Mouse (Mus musculus) kidney, adult 11 months (tissue): ENCODE measurements at regions not wholly inside any gene's neighbourhood (a gene's known extent, or its start where the extent isn't known, plus 50 kb on each side); places are given as distances from the start of the nearest gene placed in this dataset.

Experiments
- DNase-seq: peaks from one replicate; pipeline ENCODE4 v3.0.0; 2022

DNA sequence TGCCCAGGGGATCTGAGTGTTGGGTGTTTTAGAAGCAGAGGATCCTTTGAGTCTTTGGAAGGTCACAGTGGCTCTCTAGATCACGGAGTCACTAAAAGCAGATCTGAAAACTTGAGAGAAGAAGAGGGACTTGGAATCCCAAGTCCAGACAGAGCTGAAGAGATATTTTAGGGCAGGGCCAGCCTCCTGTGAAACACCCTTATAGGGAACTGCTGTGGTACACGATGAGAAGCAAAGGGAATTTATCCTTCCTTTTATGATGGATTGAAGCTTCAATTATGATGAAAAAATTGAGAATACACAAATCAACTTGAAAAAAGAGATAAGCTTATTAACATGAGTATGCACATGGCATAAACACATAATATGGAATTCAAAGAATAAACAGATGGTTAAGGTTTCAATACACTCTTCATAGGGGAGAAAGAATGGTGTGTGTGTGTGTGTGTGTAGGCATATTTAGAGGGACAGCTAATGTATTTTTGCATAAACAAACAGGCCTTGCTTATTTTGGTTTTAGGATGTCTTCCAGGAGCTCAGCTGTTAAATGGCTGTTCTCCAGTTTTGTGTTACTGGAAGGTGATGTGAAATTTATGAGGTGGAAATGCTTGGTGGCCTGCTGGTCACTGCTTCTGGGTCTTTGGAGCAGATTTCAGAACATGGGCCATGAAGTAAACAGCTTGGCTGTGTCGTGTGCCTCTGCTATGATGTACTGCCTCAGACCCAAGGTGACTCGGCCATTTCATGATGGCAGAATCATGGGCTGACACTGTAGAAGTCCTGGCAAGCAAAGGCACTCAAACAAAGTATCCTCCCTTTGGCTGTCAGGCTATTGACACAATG lies 190.1 kb downstream of the Phlda1 start:
- peak; percentile 29 for DNase-seq

DNA sequence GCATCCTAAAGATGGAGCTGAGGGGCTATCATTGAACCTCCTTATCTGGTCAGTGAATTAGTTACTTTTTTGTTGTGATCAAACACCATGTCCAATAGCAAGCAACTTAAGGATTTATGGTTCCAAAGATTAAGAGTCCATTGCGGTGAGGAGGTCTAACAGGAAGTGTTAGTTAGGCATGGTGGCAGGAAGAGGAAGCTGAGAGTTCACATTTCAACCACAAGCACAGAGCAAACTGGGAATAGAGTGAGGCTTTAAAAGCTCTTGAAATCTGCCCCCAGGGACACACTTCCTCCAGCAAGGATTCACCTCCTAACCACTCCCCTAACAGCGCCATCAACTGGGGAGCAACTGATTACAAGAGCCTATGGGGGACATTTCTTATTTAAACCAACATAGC lies 190.9 kb downstream of the Phlda1 start:
- no peak for DNase-seq

DNA sequence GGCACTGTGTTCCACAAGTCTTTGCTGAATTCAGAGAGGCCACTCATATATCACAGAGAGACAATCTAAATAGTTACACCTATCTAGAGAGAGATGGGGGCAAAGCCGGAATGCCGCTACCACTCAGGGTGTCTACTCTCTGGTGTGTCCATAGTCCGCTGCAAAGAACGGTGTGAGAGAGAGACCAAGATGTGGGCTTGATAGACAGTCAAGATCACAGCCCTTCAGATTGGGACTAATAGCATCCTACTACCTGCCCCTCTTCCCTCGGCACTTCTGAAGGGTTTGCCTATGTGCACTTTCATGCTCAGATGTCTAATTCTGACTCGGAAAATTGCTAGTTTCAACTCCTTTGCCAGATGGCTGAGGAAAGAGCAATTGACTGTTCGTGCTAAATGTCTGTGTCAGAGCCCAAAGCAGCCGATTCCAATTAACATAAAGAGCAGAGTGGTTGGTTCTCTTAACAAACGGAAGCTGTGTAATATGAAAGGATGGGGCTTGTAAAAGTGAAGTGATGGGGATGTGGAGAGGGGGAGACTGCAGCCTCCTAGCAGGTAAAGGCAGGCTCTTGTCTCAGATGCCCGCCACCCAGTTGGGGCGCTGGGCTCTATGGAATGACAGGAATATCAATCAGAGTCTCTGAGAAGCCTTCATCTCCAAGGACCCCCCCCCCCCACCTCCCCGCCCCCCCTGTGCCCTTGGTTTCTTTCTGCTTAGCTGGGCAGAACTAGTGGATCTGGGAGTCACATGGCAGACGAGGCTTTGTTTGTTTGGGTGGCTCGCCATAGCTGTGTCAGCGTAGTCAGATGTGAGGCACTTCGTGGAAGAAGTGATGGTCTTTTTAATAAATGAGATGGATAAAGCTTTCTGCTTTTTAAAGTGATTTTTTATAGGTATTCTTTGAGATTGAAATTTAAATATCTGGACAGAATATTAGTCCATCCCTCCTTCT lies 193.7 kb downstream of the Phlda1 start:
- DNase-seq: no peak

DNA sequence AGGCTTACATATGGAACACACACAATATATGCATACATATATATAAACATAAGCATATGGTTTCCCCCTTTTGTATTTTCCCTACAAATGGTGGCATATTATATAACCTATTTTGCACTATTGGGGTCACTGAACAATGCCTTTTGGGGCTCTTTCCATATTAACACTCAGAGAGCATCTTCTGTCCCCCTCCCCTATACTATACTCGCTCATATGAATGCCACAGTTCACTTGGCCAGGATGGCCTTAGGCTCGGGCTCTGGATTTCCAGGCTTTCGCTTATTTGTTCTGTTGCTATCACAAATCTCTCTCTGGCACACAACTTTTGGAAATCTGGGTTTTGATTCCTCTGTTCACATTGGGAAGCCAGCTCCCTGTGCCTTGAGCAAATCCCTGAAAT lies 194.5 kb downstream of the Phlda1 start:
- DNase-seq: no peak

DNA sequence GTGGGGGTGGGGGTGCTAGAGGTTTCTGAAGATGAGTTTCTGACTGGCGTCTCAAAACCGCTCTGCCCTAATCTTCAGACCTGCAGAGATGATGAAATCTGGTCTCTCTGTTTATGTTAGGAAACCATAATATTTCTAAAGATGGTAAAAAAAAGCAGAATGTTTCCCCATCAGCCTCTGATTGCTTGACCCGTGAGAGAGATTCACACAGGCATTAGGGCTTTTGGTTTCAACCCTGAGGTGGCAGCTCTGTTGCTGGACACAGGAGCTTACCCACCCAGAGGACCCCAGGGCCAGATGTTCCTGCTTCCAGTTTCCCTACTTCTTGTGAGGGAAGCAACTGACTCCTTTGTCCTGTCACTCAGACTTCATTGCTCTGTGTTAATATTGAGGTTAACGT lies 195.1 kb downstream of the Phlda1 start:
- no peak for DNase-seq

DNA sequence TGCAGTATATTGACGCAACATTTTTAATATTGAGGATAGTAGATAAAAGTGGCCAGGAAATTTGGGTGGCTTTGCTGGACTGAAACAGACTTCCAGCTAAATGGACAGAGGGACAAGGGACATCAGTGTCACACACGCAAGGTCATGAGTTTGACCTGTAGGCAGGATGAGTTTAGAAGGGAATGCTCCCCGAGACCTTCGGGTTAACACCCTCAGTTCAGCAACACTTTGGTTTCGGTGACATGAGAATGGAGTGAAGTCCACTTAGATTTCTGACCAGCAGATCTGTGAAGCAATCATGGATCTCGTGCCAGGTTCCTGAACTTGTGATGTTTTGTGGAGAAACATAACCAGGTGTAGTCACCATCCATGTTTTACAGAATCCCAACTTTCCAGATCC lies 196.3 kb downstream of the Phlda1 start:
- DNase-seq: no peak

DNA sequence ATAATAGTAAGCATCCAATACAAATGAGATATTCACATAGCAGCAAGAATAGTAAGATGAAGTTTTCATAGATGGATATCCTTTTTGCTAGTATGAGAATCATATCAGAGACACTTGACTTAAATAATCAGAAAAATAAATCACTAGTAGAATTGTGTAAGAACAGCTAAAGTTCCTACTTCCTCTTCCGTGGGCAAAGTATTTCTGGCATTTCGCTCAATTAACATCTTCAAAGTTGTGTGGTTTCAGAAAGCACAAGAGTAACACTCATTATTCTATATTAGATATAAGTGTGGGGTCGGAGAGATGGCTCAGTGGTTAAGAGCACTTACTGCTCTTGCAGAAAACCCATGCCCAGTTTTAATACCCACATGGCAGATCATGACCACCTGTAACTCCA lies 197.4 kb downstream of the Phlda1 start:
- DNase-seq: no peak

DNA sequence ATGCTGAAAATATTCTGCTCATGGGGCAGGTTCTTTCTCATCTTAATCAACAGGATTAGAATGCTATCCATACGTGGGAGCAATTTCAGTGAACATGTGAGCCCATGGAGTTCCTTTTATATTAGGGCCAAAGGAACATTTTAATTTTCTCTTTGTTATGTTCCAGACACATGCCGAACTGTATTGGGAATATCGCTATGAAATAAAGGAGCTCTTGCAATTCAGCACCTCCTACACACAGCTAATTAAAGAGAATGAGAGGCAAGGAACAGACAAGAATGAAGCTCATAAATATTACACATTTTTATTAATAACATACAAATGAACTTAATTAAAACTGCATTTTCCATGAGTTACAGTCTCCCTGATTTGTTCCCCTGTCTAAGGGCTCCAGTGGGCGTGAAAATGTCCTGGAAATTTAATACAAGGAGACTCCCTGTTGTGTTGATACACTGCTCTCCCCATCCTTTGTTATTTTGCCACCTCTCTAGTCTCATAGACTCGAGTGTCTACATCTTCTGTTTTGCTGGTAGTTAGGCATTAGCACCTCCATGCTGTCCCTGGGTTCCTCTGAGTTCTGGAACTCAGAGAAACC lies 205.5 kb downstream of the Phlda1 start:
- no peak for DNase-seq

DNA sequence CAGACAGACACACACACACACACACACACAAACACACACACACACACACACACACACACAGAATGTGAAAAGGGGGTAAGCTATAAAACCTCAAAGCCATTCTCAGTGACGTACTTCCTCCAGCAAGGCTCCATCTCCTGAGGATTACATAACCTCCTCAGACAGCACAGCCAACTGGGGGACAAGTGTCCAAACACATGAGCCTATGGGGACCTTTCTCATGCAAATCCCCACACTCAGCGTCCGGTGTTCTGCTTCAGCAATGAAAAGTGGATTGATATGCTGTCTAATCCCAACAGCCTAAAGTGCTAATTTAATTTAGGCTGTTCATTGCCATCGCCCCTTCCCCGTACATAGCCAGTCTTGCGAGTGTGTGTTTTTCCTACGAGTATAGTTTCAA lies 206.9 kb downstream of the Phlda1 start:
- no peak for DNase-seq

DNA sequence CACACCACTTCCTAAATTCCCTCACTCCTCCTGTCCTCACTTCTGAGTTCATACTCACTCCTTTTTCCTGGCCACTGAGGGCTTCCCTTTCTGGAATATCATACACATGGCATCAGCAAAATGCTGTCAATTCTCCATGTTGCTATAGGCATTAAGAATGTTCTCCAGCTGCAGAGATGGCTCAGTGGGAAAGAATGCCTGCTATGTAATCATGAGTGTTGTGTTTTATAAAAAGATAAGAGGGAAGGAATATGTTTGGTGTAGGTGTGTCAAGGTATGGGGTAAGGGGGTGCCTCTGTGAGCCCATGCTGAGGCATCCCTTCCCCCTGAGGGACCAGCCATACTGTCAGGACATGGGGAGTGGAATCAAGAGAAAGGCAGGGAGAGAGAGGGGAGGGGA lies 207.6 kb downstream of the Phlda1 start:
- DNase-seq: no peak

DNA sequence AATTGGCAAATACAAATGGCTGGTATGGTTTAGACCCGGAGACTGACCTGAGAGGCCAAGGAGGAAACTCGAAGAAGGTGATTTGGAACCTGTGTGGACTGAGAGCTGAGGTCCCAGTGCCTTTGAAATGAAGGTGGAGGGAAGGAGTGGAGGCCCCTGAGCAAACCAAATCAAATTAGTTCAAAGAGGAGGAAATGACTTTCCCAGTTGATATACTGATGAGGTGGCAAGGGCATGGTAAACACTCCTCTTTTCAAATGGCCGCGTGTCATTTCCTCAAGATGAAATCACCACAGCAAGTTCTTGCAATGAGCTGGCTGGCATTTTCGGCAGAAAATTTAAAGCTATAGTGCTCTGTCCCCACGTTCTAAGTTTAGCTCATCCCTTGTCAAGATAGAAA lies 209.1 kb downstream of the Phlda1 start:
- DNase-seq: no peak

DNA sequence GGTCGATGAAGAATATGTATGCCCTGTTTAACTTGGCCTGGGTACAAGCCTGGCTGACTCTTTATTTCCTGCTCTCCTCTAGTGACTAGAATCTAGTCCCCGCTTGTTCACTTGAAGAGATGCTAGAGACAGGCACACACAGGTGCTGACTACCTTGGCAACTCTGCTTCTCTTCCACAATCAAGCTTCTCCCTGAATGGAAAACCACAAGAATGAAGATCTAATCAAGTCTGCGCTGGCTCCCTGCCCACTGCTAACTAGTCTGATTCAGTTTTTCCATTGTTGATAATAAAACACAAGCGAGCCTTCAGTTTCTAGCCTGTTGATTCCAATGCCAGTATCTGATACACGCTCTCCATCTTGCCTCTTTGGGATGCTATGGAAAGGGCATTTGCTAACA lies 213.5 kb downstream of the Phlda1 start:
- peak; percentile 32 for DNase-seq

DNA sequence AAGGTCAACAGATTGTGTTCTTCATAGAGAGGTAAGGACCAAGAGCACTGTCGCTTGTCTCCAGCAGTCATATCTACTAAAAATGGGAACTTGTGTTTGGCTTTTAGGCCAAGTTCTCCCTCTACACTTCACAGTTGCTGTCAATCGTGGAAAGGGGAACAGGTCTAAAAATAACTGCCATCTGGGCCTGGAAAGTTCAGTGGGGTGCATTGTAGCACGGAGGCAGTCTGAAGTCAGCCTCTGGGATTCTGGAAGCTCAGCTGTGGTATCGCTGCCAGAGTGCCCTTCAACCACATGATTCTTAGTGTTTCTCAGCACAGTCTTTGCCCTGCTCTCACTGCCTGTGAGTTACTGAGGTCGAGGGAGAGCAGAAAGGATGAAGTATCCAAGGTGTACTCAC lies 215.0 kb downstream of the Phlda1 start:
- DNase-seq: no peak

DNA sequence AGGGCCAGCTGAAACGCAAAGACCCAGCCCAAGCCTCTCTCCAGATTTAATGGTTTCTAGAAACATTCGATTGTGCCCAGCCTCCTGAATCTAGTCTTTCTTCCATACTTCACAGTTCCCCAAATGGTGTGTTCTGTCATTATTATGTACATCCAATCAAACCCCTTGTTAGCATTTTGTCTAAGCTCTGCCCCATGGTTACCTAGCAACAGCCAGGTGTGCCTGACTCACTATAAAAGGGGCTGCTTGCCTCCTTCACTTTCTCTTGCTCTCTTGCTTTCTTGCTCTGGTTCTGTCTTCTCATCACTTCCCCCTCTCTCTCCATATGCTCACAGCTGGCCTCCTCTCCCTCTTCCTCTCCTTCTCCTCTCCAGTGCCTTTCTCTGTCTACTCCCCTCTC lies 217.8 kb downstream of the Phlda1 start:
- no peak for DNase-seq

DNA sequence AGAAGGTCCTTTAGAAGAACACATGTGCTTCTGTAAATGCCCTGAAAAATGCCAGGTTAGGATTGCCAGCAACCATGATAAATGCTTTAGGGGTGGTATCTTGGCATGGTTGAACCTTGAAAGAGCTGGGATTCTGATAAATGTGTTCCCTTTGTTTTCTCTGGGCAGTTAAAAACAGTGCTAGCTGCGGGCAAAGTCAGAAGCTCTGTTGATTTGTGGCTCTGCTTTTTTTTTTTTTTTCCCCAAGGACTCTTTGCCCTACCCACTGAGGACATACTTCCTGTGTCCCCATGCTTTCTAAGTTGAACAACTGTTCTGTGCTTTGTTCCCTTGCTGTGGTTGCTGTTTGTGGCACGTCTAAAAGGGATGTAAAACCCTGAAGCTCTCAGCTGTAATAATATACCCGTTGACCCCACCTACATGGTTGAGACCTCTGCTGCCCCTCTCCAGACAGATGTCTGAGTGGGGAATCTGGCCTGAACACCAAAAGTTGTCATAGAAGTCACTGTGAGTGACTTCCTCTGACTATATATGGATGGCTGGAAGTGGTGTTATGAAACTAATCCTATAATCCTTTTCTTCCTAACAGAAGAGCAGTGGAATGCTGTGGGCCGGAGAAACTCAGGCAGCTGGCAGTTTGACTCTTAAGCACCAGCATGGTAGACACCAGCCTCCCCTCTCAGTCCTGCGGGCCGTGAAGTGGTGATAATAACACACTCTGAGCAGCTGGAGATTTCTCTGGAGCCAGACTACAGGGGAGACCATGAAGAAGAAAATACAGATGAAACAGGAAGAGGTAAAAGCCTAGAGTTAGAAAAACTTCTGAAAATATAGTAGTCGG lies 218.7 kb downstream of the Phlda1 start:
- peak; percentile 5 for DNase-seq

DNA sequence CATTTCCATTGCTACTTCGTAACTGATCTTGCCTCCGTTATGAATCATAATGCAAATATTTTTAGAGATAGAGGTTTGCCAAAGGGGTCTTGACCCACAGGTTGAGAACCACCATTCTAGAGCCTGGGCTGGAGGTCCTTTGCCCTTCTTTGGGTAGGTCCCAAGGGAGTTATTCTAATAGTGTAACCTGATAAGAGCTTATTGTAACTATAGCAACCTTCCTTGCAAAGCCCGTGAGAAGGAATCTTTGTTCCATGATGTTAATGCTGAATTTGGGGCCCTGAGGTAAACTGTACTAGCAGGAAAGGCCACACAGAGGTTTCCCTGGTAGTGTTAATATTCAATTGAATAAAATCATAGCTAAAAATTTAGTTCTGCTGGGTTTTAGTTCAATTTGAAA lies 229.9 kb downstream of the Phlda1 start:
- no peak for DNase-seq

DNA sequence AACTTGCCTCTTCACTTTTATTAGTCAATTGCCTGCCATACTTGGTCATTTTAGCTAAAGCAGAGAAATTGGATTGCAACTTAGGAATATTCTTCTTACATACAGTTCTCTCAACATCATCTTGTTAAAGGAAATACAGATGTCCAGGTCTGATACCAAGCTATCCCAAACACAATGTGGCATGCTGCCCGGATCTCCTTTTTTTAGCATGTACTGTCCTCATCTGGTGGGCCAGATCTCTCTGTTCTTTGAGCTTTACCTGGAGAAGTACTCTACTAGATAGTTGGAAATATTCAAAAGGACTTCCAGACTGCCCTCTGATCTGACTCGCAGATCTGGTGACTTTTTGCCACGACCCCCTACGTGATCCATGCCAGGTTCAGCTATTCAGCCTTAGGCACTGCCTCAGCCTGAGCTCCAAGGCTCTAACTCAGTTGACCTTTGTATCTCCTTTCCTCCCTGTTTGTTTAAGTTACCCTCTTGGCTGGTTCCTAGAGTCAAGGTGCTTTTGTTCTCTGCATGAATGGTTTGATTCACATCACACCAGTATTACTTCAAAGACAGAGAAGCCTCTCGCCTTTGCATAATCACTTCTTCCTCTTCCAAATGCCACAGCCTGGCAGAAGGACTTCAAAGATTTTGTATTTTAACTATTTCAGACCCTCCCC lies 232.9 kb upstream of the Krr1 start:
- no peak for DNase-seq

DNA sequence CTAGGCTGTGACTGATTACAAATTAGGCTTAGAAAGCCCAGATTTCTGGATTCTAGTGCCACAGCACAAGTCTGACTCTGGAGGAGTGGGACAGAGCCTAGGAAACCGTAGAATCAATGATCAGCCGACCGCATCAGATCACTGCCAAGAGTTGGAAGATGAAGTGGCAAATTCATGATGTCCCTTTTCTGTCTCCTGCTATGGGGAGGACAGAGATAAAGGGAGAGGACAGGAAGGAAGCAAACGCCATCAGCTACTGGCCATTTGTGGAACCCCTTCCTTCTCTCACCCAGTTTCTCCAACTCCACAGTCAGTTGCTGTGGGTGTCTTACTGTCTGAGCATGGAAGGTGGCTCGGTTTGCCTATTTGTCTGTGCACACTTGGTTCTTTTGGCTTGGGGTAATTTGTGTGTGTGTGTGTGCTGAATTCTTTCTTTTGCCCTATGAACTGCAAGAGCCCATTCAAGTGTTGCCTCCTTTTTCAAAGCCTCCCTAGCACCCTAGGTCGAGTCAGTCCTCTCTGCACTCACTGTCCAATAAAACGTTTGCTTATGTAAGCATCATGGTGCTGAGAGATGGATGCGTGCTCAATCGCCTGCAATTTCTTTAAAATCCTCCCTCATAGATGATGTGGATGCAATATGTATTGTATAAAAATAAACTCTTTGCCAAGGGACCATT lies 231.7 kb upstream of the Krr1 start:
- DNase-seq: no peak

DNA sequence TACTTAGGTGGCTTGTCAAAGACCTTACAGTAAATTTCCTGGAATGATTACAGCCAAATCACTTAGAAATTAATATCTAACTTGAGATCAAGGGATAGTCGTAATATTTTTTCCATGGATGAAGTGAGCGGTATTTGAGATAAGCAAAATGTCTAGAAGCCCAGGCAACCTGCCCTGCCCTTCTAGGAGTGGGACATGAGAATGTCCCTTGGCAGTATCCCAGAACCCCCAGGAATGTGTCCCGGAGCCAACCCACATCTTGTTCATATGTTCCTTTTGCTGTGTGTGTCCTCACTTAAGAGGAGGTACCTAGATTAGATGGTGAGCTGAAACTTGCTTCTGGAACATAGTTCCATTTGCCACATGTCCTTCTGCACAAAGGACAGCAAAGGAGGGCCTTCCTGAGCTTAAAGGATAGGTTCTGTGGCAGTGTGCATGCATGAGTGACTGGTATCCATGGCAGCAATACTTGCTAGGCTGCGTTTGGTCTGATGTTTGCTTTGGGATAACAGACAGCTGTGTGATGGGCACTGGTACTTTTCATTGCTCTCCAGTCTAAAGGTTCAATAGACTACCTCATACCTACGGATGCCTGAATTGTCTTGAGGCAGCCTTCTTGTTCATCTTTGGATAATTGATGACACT lies 231.0 kb upstream of the Krr1 start:
- DNase-seq: no peak

DNA sequence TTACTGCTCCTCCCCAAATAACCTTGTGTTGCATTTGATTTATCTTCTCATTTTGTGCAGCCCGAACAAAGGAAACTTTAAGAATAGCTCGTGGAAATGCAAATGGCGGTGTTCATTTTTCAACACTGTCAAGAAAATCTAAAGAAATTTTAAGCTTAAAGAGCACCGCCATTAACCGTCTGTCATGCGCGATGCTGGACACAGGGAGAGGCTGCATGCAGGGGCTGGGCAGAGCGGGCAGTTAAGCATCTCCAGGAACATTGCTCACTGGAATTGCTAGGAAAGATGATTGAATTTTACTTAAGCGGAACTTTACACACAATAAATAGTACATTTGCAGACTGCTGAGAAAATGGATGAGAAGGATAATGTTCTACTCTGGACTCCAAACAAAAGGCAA lies 229.2 kb upstream of the Krr1 start:
- no peak for DNase-seq

DNA sequence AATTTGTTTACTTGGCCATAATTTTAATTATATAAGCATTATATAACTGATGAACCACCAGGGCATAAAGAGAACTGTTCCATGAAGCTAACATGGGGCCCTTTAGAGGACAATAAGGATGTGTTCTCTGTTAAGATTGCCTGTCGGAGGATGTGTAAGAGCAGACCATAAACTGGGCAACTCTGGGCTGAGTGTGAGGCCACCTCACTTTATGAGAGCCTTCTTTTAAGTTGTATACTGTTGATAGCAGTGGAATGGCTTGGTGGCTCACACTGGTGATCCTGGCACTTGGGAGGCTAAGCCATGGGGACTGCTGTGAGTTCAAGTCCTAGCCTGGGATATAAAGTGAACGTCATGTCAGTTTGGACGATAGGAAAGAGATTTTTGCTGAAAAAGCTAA lies 227.3 kb upstream of the Krr1 start:
- no peak for DNase-seq
